Mouse (Mus musculus): ENCODE measurements around the gene BC029722. TPM values are rescaled to one million over a fixed set of nuclear protein-coding genes. Genes with fewer than 3 reads are reported as not detected.

Gene BC029722
- polyA plus RNA-seq, 1 experiment from 2014 or later: 18.1 TPM

DNA sequence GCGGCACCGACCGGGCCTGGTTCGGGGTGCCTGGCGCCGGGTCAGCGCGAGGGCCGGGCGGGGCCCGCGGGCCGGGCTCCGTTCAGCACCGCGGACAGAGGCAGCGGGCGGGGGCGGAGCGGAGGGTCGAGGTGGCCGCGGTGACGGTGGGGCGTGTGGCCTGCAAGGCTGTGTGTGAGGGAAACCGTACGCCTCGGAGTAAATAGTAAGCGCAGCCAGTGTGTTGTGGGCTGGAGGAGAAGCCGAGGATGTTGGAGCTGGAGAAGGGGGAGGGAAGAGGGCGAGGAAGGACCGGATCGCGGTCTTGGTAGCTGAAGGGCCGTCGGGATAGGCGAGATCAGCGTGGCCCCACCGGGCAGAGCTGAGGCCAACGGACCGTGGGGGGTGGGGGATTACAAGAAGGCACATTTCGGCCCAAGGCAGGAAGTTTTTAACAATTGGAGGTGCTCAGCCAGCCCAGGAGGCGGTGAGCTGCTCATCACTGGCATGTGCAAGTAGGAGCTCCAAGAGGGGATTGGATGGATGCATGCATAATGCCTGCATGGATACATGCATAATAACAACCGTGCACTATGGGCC lies 43.5 kb downstream of the BC029722 start:
- H3K4me2 ChIP-seq: peak overlapping the region; percentile 95
- H3K4me1 ChIP-seq: peaks cover 9% of the 10 kb centered on the region
- H3K36me3 ChIP-seq: no peaks in the 10 kb centered on the region
- no peaks in the 10 kb centered on the region for H3K9me3 ChIP-seq (replicated peaks)
- peak overlapping the region; percentile 57 for H3K4me3 ChIP-seq (replicated peaks)
- no peak overlapping the region for H3K27ac ChIP-seq
- peak; percentile 90 for ATAC-seq (replicated peaks; ENCODE audit: low FRiP score)
- peaks cover 65% of the 10 kb centered on the region for H3K27me3 ChIP-seq
- WGBS: under 1% methylated on average over 43 of the region's 44 CpGs
- H3K9ac ChIP-seq: no peak overlapping the region

DNA sequence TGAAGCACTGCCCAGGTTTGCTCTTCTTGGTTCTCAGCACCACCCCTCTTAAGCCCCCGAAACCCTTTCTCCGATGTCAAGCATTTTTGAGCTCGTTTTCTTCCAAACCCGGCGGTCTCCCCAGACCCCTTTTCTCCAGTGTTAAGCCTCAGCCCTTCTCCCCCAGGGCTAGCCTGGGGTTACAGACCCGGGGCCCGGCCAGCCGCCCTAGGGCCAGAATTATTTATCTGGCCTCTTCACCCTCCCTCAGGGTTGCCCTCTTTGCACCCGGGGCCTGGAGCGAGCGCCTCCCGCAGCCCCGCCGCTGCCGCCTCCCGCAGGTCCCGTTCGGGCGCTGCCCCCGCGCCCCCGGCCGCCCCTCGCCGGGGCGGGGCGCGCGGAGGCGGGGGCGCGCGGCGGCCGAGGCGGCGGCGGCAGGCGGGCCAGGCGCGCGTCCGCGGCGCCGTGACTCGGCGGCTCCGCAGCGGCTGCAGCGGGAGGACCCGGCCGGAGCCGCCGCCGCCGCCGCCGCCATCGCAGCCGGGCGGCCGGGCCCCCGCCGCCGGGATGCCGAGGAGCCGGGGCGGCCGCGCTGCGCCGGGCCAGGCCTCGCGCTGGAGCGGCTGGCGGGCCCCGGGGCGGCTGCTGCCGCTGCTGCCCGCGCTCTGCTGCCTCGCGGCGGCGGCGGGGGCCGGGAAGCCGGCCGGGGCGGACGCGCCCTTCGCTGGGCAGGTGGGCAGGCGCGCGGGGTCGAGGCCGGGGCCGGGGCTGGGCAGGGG lies 44.1 kb downstream of the BC029722 start, which contains the start of gene Mmp24:
Gene Mmp24, plus strand, starts transcription at position 416 of the 758 bp plus-strand sequence.
- Histone ChIP-seq H3K36me3 (no peaks in the 10 kb centered on the region), H3K27me3 (peaks cover 66% of the 10 kb centered on the region), H3K4me1 (peaks cover 9% of the 10 kb centered on the region), H3K9ac (no peak within 1 kb of the TSS), H3K4me3 (replicated peaks) (peak within 1 kb of the TSS; percentile 57), H3K4me2 (peak within 1 kb of the TSS; percentile 95), H3K27ac (no peak within 1 kb of the TSS), H3K9me3 (replicated peaks) (no peaks in the 10 kb centered on the region)
- peak; percentile 58 for ATAC-seq (replicated peaks; ENCODE audit: low FRiP score)
- 3% methylated on average over 58 of the region's 100 CpGs for WGBS

DNA sequence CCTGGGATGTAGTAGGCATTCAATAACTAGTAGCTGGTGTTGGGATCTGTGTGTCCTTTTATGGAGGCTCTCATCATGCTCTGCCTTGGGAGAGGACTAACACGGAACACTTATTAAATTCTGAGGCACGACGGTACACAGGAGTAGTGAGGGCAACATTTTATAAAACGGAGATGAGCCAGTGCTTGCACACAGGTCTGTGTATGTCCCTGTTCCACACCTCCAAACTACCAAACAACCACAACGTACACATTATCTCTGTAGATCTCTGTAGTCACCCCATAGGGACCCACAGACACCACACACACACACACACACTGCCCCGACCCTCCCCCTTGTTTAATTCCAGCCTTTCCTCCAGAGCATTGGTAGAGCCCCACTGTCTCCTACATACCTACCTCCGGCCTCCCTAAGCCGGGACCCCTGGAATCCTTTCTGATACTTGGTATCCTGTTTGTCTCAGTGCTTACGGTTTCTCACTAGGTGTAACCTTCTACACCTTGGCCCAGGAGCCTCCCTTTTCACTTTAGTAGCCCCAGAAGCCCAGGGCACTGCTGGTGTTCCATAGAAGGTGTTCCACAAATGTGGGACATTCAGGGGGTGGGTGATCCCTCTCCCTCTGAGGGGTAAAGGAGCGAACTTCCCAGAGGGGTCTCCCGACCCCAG lies 44.8 kb downstream of the BC029722 start:
- H3K9ac ChIP-seq: no peak overlapping the region
- no peaks in the 10 kb centered on the region for H3K9me3 ChIP-seq (replicated peaks)
- peaks cover 72% of the 10 kb centered on the region for H3K27me3 ChIP-seq
- 55% methylated on average over 11 of the region's 11 CpGs for whole genome bisulfite sequencing
- no peak for ATAC-seq (replicated peaks; ENCODE audit: low FRiP score)
- no peaks in the 10 kb centered on the region for H3K36me3 ChIP-seq
- no peak overlapping the region for H3K27ac ChIP-seq
- peaks cover 9% of the 10 kb centered on the region for H3K4me1 ChIP-seq
- H3K4me3 ChIP-seq (replicated peaks): peak overlapping the region; percentile 57
- peak overlapping the region; percentile 95 for H3K4me2 ChIP-seq

- no peak for ATAC-seq (replicated peaks; ENCODE audit: low FRiP score)
- H3K27me3 ChIP-seq: peaks cover 77% of the 10 kb centered on the region
- no peaks in the 10 kb centered on the region for H3K36me3 ChIP-seq
- no peaks in the 10 kb centered on the region for H3K9me3 ChIP-seq (replicated peaks)
- WGBS: 83% methylated on average over 4 of the region's 4 CpGs
- H3K4me2 ChIP-seq: no peak overlapping the region
- no peak overlapping the region for H3K27ac ChIP-seq
- no peak overlapping the region for H3K4me3 ChIP-seq (replicated peaks)
- H3K4me1 ChIP-seq: peaks cover 9% of the 10 kb centered on the region
- H3K9ac ChIP-seq: no peak overlapping the region
These were observed 45.6 kb downstream of the BC029722 start for GRCm38 (mm10) chr2:155773664-155774063.

Other genes starting within 250 kb of the BC029722 start
- gene Gss, start 226.6 kb downstream of the BC029722 start, polyA plus RNA-seq (2015; fragmentation: Nextera tagmentation; extraction: Ambion mirVana): 40.1 and 45.0 TPM in 2 replicates
- 0.93 and 1.7 TPM in 2 replicates for gene Myh7b, start 208.2 kb downstream of the BC029722 start, polyA plus RNA-seq (2015; fragmentation: Nextera tagmentation; extraction: Ambion mirVana)
- gene Trpc4ap, start 127.0 kb downstream of the BC029722 start, polyA plus RNA-seq (2015; fragmentation: Nextera tagmentation; extraction: Ambion mirVana): 123 and 138 TPM in 2 replicates
- gene Edem2, start 90.0 kb downstream of the BC029722 start, polyA plus RNA-seq (2015; fragmentation: Nextera tagmentation; extraction: Ambion mirVana): 36.1 and 39.0 TPM in 2 replicates
- not detected in 2 replicates for gene Gm17581, start 83.6 kb downstream of the BC029722 start, polyA plus RNA-seq (2015; fragmentation: Nextera tagmentation; extraction: Ambion mirVana)
- gene Procr, start 68.3 kb downstream of the BC029722 start, polyA plus RNA-seq (2015; fragmentation: Nextera tagmentation; extraction: Ambion mirVana): 11.1 and 12.3 TPM in 2 replicates
- 0.14 and 0.16 TPM in 2 replicates for gene Mmp24, start 44.1 kb downstream of the BC029722 start, polyA plus RNA-seq (2015; fragmentation: Nextera tagmentation; extraction: Ambion mirVana)
- 204 and 210 TPM in 2 replicates for gene Eif6, start 7.5 kb upstream of the BC029722 start, polyA plus RNA-seq (2015; fragmentation: Nextera tagmentation; extraction: Ambion mirVana)
- 0.15 and 0.19 TPM in 2 replicates for gene Fam83c, start 15.4 kb upstream of the BC029722 start, polyA plus RNA-seq (2015; fragmentation: Nextera tagmentation; extraction: Ambion mirVana)
- gene Uqcc1, start 110.9 kb upstream of the BC029722 start, polyA plus RNA-seq (2015; fragmentation: Nextera tagmentation; extraction: Ambion mirVana): 66.6 and 81.7 TPM in 2 replicates
- gene Gm15557, start 121.3 kb upstream of the BC029722 start, polyA plus RNA-seq (2015; fragmentation: Nextera tagmentation; extraction: Ambion mirVana): not detected in 2 replicates
- gene Gdf5, start 125.9 kb upstream of the BC029722 start, polyA plus RNA-seq (2015; fragmentation: Nextera tagmentation; extraction: Ambion mirVana): 0.51 and 0.84 TPM in 2 replicates
- 21.9 and 24.4 TPM in 2 replicates for gene Cep250, start 137.0 kb upstream of the BC029722 start, polyA plus RNA-seq (2015; fragmentation: Nextera tagmentation; extraction: Ambion mirVana)
- 0.75 and 1.0 TPM in 2 replicates for gene 6430550D23Rik, start 188.6 kb upstream of the BC029722 start, polyA plus RNA-seq (2015; fragmentation: Nextera tagmentation; extraction: Ambion mirVana)
- gene Ergic3, start 188.6 kb upstream of the BC029722 start, polyA plus RNA-seq (2015; fragmentation: Nextera tagmentation; extraction: Ambion mirVana): 212 and 240 TPM in 2 replicates
- gene Fer1l4, start 233.5 kb upstream of the BC029722 start, polyA plus RNA-seq (2015; fragmentation: Nextera tagmentation; extraction: Ambion mirVana): 0.08 TPM in 1 of 2 replicates, not detected in the other
- gene Spag4, start 245.7 kb upstream of the BC029722 start, polyA plus RNA-seq (2015; fragmentation: Nextera tagmentation; extraction: Ambion mirVana): 3.6 and 4.1 TPM in 2 replicates

Data from kidney, embryonic 15.5 days (tissue).